Mouse (Mus musculus) CH12.LX (cell line): Measurements from ENCODE around the gene D630036H23Rik. TPM values are rescaled to one million over a fixed set of nuclear protein-coding genes. Genes with fewer than 3 reads are reported as not detected.

Experiments
- DNase-seq: peaks from one replicate; pipeline ENCODE4 v3.0.0-alpha.2; 2013; ENCODE audit errors: extremely low read depth
- H3K27ac ChIP-seq: 2 replicates; pipeline ENCODE4 v1.5.1; 2012; ENCODE audit warnings: low read depth, mild to moderate bottlenecking, control low read depth, moderate library complexity; ENCODE audit not compliant: insufficient read depth
- H3K27me3 ChIP-seq: replicated peaks from 2 replicates; pipeline ENCODE3; 2012; ENCODE audit warnings: inconsistent platforms
- H3K36me3 ChIP-seq, 2 experiments: replicated peaks in 1 of 2; 2 replicates each; pipeline versions ENCODE3 to v1.6.1; 2012; ENCODE audit warnings: inconsistent platforms in 1 of 2, low read length in 1 of 2, mild to moderate bottlenecking in 1 of 2, mixed read lengths in 1 of 2, moderate library complexity in 1 of 2; ENCODE audit not compliant: control insufficient read depth in 1 of 2, insufficient read depth in 1 of 2
- H3K4me1 ChIP-seq, 2 experiments: 2 replicates each; pipeline ENCODE4 v1.6.1; 2012; ENCODE audit warnings: inconsistent platforms in 1 of 2, moderate library complexity in 1 of 2; ENCODE audit not compliant: insufficient read depth in 2 of 2, control insufficient read depth in 1 of 2
- H3K4me2 ChIP-seq: 2 replicates; pipeline ENCODE4 v1.6.1; 2012; ENCODE audit warnings: low read depth, mild to moderate bottlenecking, control low read depth; ENCODE audit not compliant: poor library complexity, insufficient read depth, severe bottlenecking
- H3K4me3 ChIP-seq, 3 experiments: fragments of 150-350 bp in 1 of 3; sonication (generic) in 1 of 3; replicated peaks in 1 of 3; 2 replicates each; pipeline versions ENCODE3 to v1.5.1; 2011 to 2012; ENCODE audit warnings: low read depth in 2 of 3, low read length in 2 of 3, mild to moderate bottlenecking in 2 of 3, moderate library complexity in 2 of 3, control low read depth in 1 of 3, improper control_type of control experiment in 1 of 3, inconsistent platforms in 1 of 3, mixed read lengths in 1 of 3; ENCODE audit not compliant: poor library complexity in 1 of 3
- H3K79me2 ChIP-seq: replicated peaks from 2 replicates; pipeline ENCODE4 v1.6.1; 2012; ENCODE audit warnings: mild to moderate bottlenecking, moderate library complexity; ENCODE audit not compliant: control insufficient read depth, poor library complexity, insufficient read depth, severe bottlenecking; ENCODE audit errors: extremely low read depth
- H3K9ac ChIP-seq: 2 replicates; pipeline ENCODE4 v1.6.1; 2012; ENCODE audit warnings: low read depth, mild to moderate bottlenecking, control low read depth, moderate library complexity; ENCODE audit not compliant: insufficient read depth
- H3K9me3 ChIP-seq: replicated peaks from 2 replicates; pipeline ENCODE3; 2012; ENCODE audit warnings: low read length, inconsistent platforms, mixed read lengths
- BHLHE40 ChIP-seq: IDR thresholded peaks from 2 replicates; pipeline ENCODE4 v1.6.1; 2011; ENCODE audit warnings: mild to moderate bottlenecking, low read depth, low read length, improper control_type of control experiment
- CTCF ChIP-seq, 2 experiments: IDR thresholded peaks in 1 of 2; conservative IDR thresholded peaks in 1 of 2; 2 replicates each; pipeline ENCODE4 v1.5.1; 2011 to 2012; ENCODE audit warnings: low read depth in 2 of 2, low read length in 2 of 2, improper control_type of control experiment in 1 of 2, inconsistent platforms in 1 of 2, mild to moderate bottlenecking in 1 of 2, moderate library complexity in 1 of 2
- E2F4 ChIP-seq: IDR thresholded peaks from 2 replicates; pipeline ENCODE4 v1.6.1; 2011; ENCODE audit warnings: low read depth, low read length, improper control_type of control experiment; ENCODE audit not compliant: insufficient replicate concordance
- ELF1 ChIP-seq: IDR thresholded peaks from 2 replicates; pipeline ENCODE4 v1.6.1; 2014; ENCODE audit warnings: low read depth, mild to moderate bottlenecking, inconsistent platforms, low read length, improper control_type of control experiment
- EP300 ChIP-seq: IDR thresholded peaks from 2 replicates; pipeline ENCODE4 v1.6.1; 2011; ENCODE audit warnings: low read length, improper control_type of control experiment
- ETS1 ChIP-seq: conservative IDR thresholded peaks from 2 replicates; pipeline ENCODE4 v1.6.1; 2012; ENCODE audit warnings: low read depth, mild to moderate bottlenecking, inconsistent platforms, low read length, improper control_type of control experiment, moderate library complexity
- IRF4 ChIP-seq: IDR thresholded peaks from 2 replicates; pipeline ENCODE4 v1.6.1; 2014; ENCODE audit warnings: low read depth, mild to moderate bottlenecking, inconsistent platforms, low read length, improper control_type of control experiment
- JUND ChIP-seq: conservative IDR thresholded peaks from 2 replicates; pipeline ENCODE4 v1.6.1; 2011; ENCODE audit warnings: low read depth, low read length, improper control_type of control experiment
- KAT2A ChIP-seq: IDR thresholded peaks from 2 replicates; pipeline ENCODE4 v1.6.1; 2012; ENCODE audit warnings: low read length, improper control_type of control experiment, inconsistent platforms; ENCODE audit not compliant: insufficient replicate concordance
- MAFK ChIP-seq: IDR thresholded peaks from 2 replicates; pipeline ENCODE4 v1.6.1; 2011; ENCODE audit warnings: low read length, improper control_type of control experiment; ENCODE audit not compliant: insufficient replicate concordance
- MAX ChIP-seq: IDR thresholded peaks from 2 replicates; pipeline ENCODE4 v1.6.1; 2011; ENCODE audit warnings: low read length, improper control_type of control experiment
- MXI1 ChIP-seq: IDR thresholded peaks from 2 replicates; pipeline ENCODE4 v1.6.1; 2011; ENCODE audit warnings: mild to moderate bottlenecking, low read depth, low read length, improper control_type of control experiment
- MYC ChIP-seq: IDR thresholded peaks from 2 replicates; pipeline ENCODE4 v1.6.1; 2011; ENCODE audit warnings: low read depth, mild to moderate bottlenecking, improper control_type of control experiment, low read length
- PAX5 ChIP-seq: IDR thresholded peaks from 2 replicates; pipeline ENCODE4 v1.6.1; 2012; ENCODE audit warnings: low read length, inconsistent platforms, mixed read lengths
- POLR2AphosphoS2 ChIP-seq: IDR thresholded peaks from 2 replicates; pipeline ENCODE4 v1.6.1; 2011; ENCODE audit warnings: low read depth, low read length, improper control_type of control experiment
- RAD21 ChIP-seq: IDR thresholded peaks from 2 replicates; pipeline ENCODE4 v1.6.1; 2011; ENCODE audit warnings: low read depth, mild to moderate bottlenecking, low read length, improper control_type of control experiment, moderate library complexity
- SIN3A ChIP-seq: IDR thresholded peaks from 2 replicates; pipeline ENCODE4 v1.6.1; 2012; ENCODE audit warnings: low read length, improper control_type of control experiment, inconsistent platforms
- SMC3 ChIP-seq: IDR thresholded peaks from 2 replicates; pipeline ENCODE4 v1.6.1; 2011; ENCODE audit warnings: low read depth, low read length, improper control_type of control experiment
- TBP ChIP-seq: conservative IDR thresholded peaks from 2 replicates; pipeline ENCODE4 v1.6.1; 2011; ENCODE audit warnings: low read depth, low read length, improper control_type of control experiment
- UBTF ChIP-seq: IDR thresholded peaks from 2 replicates; pipeline ENCODE4 v1.6.1; 2012; ENCODE audit warnings: low read depth, mild to moderate bottlenecking, inconsistent platforms, low read length, improper control_type of control experiment, moderate library complexity
- USF1 ChIP-seq: IDR thresholded peaks from 2 replicates; pipeline ENCODE4 v1.6.1; 2014; ENCODE audit warnings: low read depth, mild to moderate bottlenecking, inconsistent platforms, low read length, improper control_type of control experiment
- USF2 ChIP-seq: conservative IDR thresholded peaks from 2 replicates; pipeline ENCODE4 v1.6.1; 2011; ENCODE audit warnings: low read depth, low read length, improper control_type of control experiment
- dilution Hi-C: fragments of 300-500 bp; cut with MboI; formaldehyde crosslinking; loops from 2 replicates; pipeline ENCODE4 v1.14.3; 2020; ENCODE audit warnings: low sequenced_read_pairs; ENCODE audit not compliant: extremely low pct_unique_long_range_greater_than_20kb, extremely low pct_ligation_motif_present
- in situ Hi-C: fragments of 300-500 bp; cut with MboI; formaldehyde crosslinking; loops from 3 replicates; pipeline ENCODE4 v1.14.3; 2019; ENCODE audit warnings: low sequenced_read_pairs, low pct_ligation_motif_present, low pct_unique_long_range_greater_than_20kb, mixed read lengths
- polyA plus RNA-seq: library from polyadenylated mRNA; unstranded; fragments of >175 nt; gene quantifications from 2 replicates; pipeline ENCODE4 v1.2.1, GENCODE M21; 2012; ENCODE audit warnings: low read depth; ENCODE audit not compliant: insufficient read length
- total RNA-seq, 2 experiments: library from RNA; depleted of rRNA; stranded (reverse); fragments of 300-350 nt in 1 of 2; fragments of >200 nt in 1 of 2; gene quantifications; 2 replicates each; pipeline ENCODE4 v1.2.3; 2012 to 2014

The D630036H23Rik gene
- total and polyA plus RNA-seq, 3 experiments = 0.25 TPM; not detected in 2

- dilution Hi-C loops (no loop called here), in situ Hi-C loops (no loop called here)
- Histone ChIP-seq H3K36me3 (no peaks in the 10 kb centered on the region), H3K9me3 (no peaks in the 10 kb centered on the region), H3K4me3 (no peak overlapping the region), H3K27ac (no peak overlapping the region), H3K4me2 (no peak overlapping the region), H3K9ac (no peak overlapping the region), H3K4me1 (no peaks in the 10 kb centered on the region), H3K79me2 (no peaks in the 10 kb centered on the region), H3K27me3 (no peaks in the 10 kb centered on the region)
- no peak for DNase-seq
- TF ChIP-seq SIN3A (no peak), USF1 (no peak), PAX5 (no peak), MXI1 (no peak), TBP (no peak), E2F4 (no peak), EP300 (no peak), JUND (no peak), ELF1 (no peak), POLR2AphosphoS2 (no peak), BHLHE40 (no peak), CTCF (conservative IDR thresholded peaks at IDR 0.05 in 1 of 2, IDR thresholded peaks at IDR 0.05 in 1 of 2; ENCODE audit: low read depth in 2 of 2, low read length in 2 of 2) (no peak), KAT2A (no peak)
These were observed 37.9 kb downstream of the D630036H23Rik start for GRCm38 (mm10) chr12:36344131-36344530.

DNA sequence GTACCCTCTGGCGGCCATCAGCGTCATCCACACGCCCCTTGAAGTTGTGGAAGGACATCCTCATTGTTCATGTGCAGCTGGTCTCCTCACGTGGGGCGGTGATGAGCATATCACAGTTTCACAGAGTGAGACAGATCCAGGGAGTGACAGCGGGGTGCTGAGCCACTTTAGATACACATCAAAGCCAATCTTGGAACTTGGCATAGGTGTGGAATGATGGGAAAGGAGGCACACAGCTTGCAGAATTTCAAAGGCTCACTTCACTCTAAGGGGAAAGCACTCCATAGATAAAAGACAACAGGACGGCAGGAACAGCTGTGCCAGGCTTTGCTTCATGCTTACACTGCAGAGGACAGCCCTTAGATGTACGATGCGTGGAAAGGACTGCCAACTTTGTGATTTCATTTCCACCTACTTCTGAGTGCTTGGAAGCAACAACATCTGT, 48.1 kb downstream of the D630036H23Rik start:
- Histone ChIP-seq H3K36me3 (peaks cover 0 to 2% of the 10 kb centered on the region in 2 experiments), H3K4me3 (no peak overlapping the region), H3K9me3 (no peaks in the 10 kb centered on the region), H3K27ac (no peak overlapping the region), H3K4me2 (no peak overlapping the region; the same call in 1 of the 2 replicates), H3K9ac (no peak overlapping the region), H3K79me2 (no peaks in the 10 kb centered on the region), H3K27me3 (no peaks in the 10 kb centered on the region), H3K4me1 (no peaks in the 10 kb centered on the region)
- TF ChIP-seq CTCF (conservative IDR thresholded peaks at IDR 0.05 in 1 of 2, IDR thresholded peaks at IDR 0.05 in 1 of 2; ENCODE audit: low read depth in 2 of 2, low read length in 2 of 2) (no peak), ETS1 (no peak), RAD21 (no peak), SIN3A (no peak), EP300 (no peak), MYC (no peak), SMC3 (no peak), UBTF (no peak), E2F4 (no peak), USF2 (no peak), MAX (no peak), ELF1 (no peak), MAFK (no peak), BHLHE40 (no peak), IRF4 (no peak)
- dilution Hi-C loops = no loop called here
- in situ Hi-C loops = no loop called here
- no peak for DNase-seq
